Mouse (Mus musculus) embryonic stem cell, embryonic (primary cell): ENCODE results near the gene Plpp2.

Source experiments
- CTCF ChIA-PET, 4 experiments: fragments of 300-600 bp in 2 of 4; fragments of 350-600 bp in 2 of 4; sonication (Branson Sonifier 250); formaldehyde crosslinking; loops; one replicate each; lab custom pipeline; 2022; ENCODE audit warnings: inconsistent platforms in 2 of 4; lab: Charles Lee
- POLR2A ChIA-PET, 4 experiments: fragments of 300-600 bp in 2 of 4; fragments of 350-600 bp in 2 of 4; sonication (Branson Sonifier 250); formaldehyde crosslinking; loops; one replicate each; lab custom pipeline; 2022; ENCODE audit warnings: antibody characterized with exemption in 4 of 4, inconsistent platforms in 1 of 4; lab: Charles Lee

Gene Plpp2

GRCm38 (mm10) chr10:79502830-79503644, 30.6 kb downstream of the Plpp2 start:
- POLR2A ChIA-PET, result interaction anchor here in 1 of 4 experiments (0.8 kb wide), 1 partner anchor 52 kb away, joined by 3 read pairs; the partner anchor contains the start of gene Mier2
- CTCF ChIA-PET, result no interaction called here

GRCm38 (mm10) chr10:79496701-79497288, 36.8 kb downstream of the Plpp2 start:
- POLR2A ChIA-PET, result interaction anchor here (0.6 to 1.5 kb wide), 12 partner anchors 10 to 547 kb away, joined by 3 to 14 read pairs (median 4); partner anchors contain the start of gene Mier2 (in 1 of the 4)

GRCm38 (mm10) chr10:79495886-79496285, 37.7 kb downstream of the Plpp2 start:
- ChIA-PET CTCF (interaction anchor here in 2 of 4 experiments (0.6 to 0.7 kb wide), 2 partner anchors 671 to 1070 kb away, joined by 3 to 6 read pairs; partner anchors contain the start of gene Cstb (in 1 of the 2)), POLR2A (interaction anchor here in 1 of 4 experiments (0.6 to 1.5 kb wide), 2 partner anchors 11 to 175 kb away, joined by 4 read pairs; no protein-coding TSS in a partner anchor)

More at GRCm38 (mm10) chr10:79496701-79497288, 36.8 kb downstream of the Plpp2 start:
- CTCF ChIA-PET, result no interaction called here
